Mouse (Mus musculus) forebrain, embryonic 16.5 days (tissue): ENCODE measurements around the gene Tbc1d1. TPM values are rescaled to one million over a fixed set of nuclear protein-coding genes. Genes with fewer than 3 reads are reported as not detected.

Experiments used
- ATAC-seq: fragments of 200-750 bp; cut with Nextera tagmentation; 2 replicates; pipeline ENCODE4 v1.8.0; 2017; ENCODE audit warnings: mild to moderate bottlenecking, moderate library complexity
- H3K27ac ChIP-seq: fragments of 300-500 bp; sonication (generic); 2 replicates; pipeline ENCODE4 v1.5.1; 2014; ENCODE audit warnings: low read length, control low read depth
- H3K27me3 ChIP-seq: fragments of 300-500 bp; sonication (generic); replicated peaks from 2 replicates; pipeline ENCODE4 v1.6.1; 2014; ENCODE audit warnings: low read length; ENCODE audit not compliant: control insufficient read depth, insufficient read depth
- H3K36me3 ChIP-seq: fragments of 300-500 bp; sonication (generic); 2 replicates; pipeline ENCODE4 v1.6.1; 2014; ENCODE audit not compliant: control insufficient read depth, insufficient read depth
- H3K4me1 ChIP-seq: fragments of 300-500 bp; sonication (generic); replicated peaks from 2 replicates; pipeline ENCODE4 v1.6.1; 2014; ENCODE audit warnings: low read length; ENCODE audit not compliant: control insufficient read depth, insufficient read depth
- H3K4me2 ChIP-seq: fragments of 300-500 bp; sonication (generic); 2 replicates; pipeline ENCODE4 v1.6.1; 2014; ENCODE audit warnings: mild to moderate bottlenecking, low read length, control low read depth
- H3K4me3 ChIP-seq: fragments of 300-500 bp; sonication (generic); replicated peaks from 2 replicates; pipeline ENCODE4 v1.5.1; 2014; ENCODE audit warnings: mild to moderate bottlenecking, low read length, control low read depth
- H3K9ac ChIP-seq: fragments of 300-500 bp; sonication (generic); replicated peaks from 2 replicates; pipeline ENCODE4 v1.6.1; 2014; ENCODE audit warnings: low read depth, low read length, control low read depth
- H3K9me3 ChIP-seq: fragments of 300-500 bp; sonication (generic); 2 replicates; pipeline ENCODE4 v1.6.1; 2016; ENCODE audit warnings: low read length; ENCODE audit not compliant: control insufficient read depth
- WGBS: fragments of 180-500 bp; shearing (Covaris S2); extraction: QIAGEN DNeasy Blood & Tissue Kit; methylation state at CpG from one replicate; pipeline ENCODE4 v1.1.7; 2014; 5-methylcytosine and 5-hydroxymethylcytosine counted together
- polyA plus RNA-seq: library from polyadenylated mRNA; unstranded; fragments of >200 nt; fragmentation: Nextera tagmentation; extraction: Ambion mirVana; gene quantifications from 2 replicates; pipeline ENCODE4 v1.2.1, GENCODE M21; 2015

Tbc1d1 gene
- polyA plus RNA-seq, 1 experiment from 2014 or later = 11.5 TPM

- Histone ChIP-seq H3K27me3 (no peaks in the 10 kb centered on the region), H3K4me3 (no peak overlapping the region), H3K9me3 (no peaks in the 10 kb centered on the region), H3K27ac (no peak overlapping the region), H3K9ac (no peak overlapping the region), H3K36me3 (no peaks in the 10 kb centered on the region), H3K4me2 (no peak overlapping the region), H3K4me1 (0 out of 2 replicates have a peak, but pooled peaks cover 2% of the 10 kb centered on the region)
- no peak for ATAC-seq
- 71% methylated on average over 4 of the region's 4 CpGs for WGBS
These were observed 141.0 kb downstream of the Tbc1d1 start for GRCm38 (mm10) chr5:64297100-64297499.

- Histone ChIP-seq H3K4me1 (0 out of 2 replicates have a peak, but pooled peaks cover 2% of the 10 kb centered on the region), H3K27me3 (no peaks in the 10 kb centered on the region), H3K36me3 (no peaks in the 10 kb centered on the region), H3K4me3 (no peak overlapping the region), H3K27ac (no peak overlapping the region), H3K9me3 (no peaks in the 10 kb centered on the region), H3K4me2 (peak overlapping the region; percentile 5), H3K9ac (no peak overlapping the region)
- 59% methylated on average over 20 of the region's 20 CpGs for WGBS
- ATAC-seq = 0 out of 2 replicates have a peak, but pooled peaks have one; percentile 39
These were observed 142.4 kb downstream of the Tbc1d1 start for GRCm38 (mm10) chr5:64298331-64299036.

DNA sequence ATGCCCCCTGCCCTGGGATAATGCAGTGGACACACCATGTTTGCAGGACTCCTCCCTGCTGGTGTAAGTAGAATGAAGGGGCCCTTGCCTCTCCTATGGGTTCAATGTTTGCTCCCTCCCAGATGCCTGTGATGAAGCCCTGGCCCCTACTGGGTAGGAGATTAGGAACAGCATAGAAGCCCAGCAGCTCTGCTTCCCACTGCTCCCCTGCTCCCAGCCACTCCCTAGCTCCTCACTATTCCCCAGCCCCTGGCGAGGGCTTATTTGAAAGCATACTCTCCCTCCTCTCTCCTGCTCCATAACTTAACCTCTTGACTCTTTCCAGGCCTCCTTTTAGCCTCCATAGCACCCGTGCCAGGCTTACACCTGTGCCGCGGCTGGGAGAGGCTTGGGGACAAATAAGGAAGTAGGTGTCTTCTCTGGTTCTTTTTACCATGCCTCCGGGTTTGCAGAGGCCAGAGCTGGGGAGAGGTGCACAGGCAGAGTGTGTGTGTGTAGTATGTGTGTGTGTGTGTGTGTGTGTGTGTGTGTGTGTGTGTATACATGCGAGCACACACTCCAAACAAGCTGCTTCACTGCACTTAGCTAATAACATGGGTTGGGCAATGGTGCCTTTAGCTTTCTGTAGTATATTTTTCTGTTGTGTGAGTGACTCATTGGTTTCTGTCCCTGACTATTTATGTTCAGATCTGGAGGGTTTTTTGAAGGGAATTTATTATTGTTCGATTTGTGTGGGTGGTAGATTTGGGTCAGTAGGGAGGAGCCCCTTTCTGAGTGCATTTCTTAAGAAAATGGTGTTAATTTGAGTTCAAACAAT, 143.6 kb downstream of the Tbc1d1 start:
- Histone ChIP-seq H3K4me2 (no peak overlapping the region), H3K36me3 (no peaks in the 10 kb centered on the region), H3K27ac (no peak overlapping the region), H3K9me3 (no peaks in the 10 kb centered on the region), H3K4me3 (no peak overlapping the region), H3K27me3 (no peaks in the 10 kb centered on the region), H3K9ac (no peak overlapping the region), H3K4me1 (0 out of 2 replicates have a peak, but pooled peaks cover 2% of the 10 kb centered on the region)
- 77% methylated on average over 7 of the region's 7 CpGs for WGBS
- no peak for ATAC-seq

DNA sequence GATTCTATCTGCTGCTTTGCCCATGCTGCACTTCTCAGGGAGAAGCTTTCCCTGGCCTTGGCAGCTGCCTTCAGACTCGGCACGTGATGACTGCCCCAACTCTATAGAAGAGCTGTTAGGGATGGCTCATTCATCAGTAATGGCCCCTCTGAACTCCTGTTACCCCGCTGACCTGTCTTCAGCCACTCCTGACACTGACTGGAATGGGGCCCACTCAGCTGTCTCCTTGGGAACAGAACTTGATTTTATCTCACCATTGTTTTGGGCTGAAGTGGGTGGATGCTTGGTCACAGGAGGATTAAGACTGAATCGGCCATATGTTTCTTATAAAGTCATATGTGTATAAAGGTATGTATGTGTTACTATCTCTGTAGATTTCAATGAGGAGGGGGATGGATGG, 145.1 kb downstream of the Tbc1d1 start:
- ATAC-seq = no peak
- Histone ChIP-seq H3K4me2 (no peak overlapping the region), H3K27ac (no peak overlapping the region), H3K4me1 (0 out of 2 replicates have a peak, but pooled peaks cover 2% of the 10 kb centered on the region), H3K36me3 (no peaks in the 10 kb centered on the region), H3K4me3 (no peak overlapping the region), H3K9ac (no peak overlapping the region), H3K27me3 (no peaks in the 10 kb centered on the region), H3K9me3 (no peaks in the 10 kb centered on the region; the same call in 1 of the 2 replicates)
- 78% methylated on average over 4 of the region's 4 CpGs for WGBS

- peaks cover 3% of the 10 kb centered on the region for H3K9me3 ChIP-seq
- H3K4me2 ChIP-seq = no peak overlapping the region
- H3K4me1 ChIP-seq = no peaks in the 10 kb centered on the region
- WGBS = 94% methylated on average over 2 of the region's 2 CpGs
- H3K27me3 ChIP-seq = no peaks in the 10 kb centered on the region
- no peak overlapping the region for H3K27ac ChIP-seq
- no peak overlapping the region for H3K9ac ChIP-seq
- H3K36me3 ChIP-seq = peaks cover 4% of the 10 kb centered on the region
- H3K4me3 ChIP-seq = no peak overlapping the region
- ATAC-seq = no peak
These were observed 151.2 kb downstream of the Tbc1d1 start for GRCm38 (mm10) chr5:64307289-64307688.

DNA sequence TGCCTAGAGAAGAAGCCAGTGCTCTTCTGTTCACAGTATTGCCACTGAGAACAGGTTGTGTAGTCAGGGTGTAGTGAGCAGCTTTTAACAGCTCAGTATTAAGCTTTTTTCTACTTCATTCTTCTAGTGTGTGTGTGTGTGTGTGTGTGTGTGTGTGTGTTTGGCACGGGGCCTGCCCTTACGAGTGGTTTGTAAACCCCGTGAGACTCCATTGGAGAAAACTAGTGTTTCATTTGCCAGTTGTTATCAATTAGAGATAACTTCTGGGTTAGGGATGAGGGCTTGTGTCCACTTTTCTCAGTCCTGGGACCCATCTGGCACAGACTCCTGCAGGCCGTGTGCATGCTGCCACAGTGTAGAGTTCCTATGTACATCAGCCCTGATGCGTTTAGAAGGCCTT, 156.2 kb downstream of the Tbc1d1 start:
- no peak for ATAC-seq
- Histone ChIP-seq H3K36me3 (no peaks in the 10 kb centered on the region), H3K4me2 (no peak overlapping the region), H3K27me3 (no peaks in the 10 kb centered on the region), H3K27ac (no peak overlapping the region), H3K9me3 (no peaks in the 10 kb centered on the region), H3K4me3 (no peak overlapping the region), H3K9ac (no peak overlapping the region), H3K4me1 (peaks cover 11% of the 10 kb centered on the region)
- 63% methylated on average over 5 of the region's 5 CpGs for WGBS

DNA sequence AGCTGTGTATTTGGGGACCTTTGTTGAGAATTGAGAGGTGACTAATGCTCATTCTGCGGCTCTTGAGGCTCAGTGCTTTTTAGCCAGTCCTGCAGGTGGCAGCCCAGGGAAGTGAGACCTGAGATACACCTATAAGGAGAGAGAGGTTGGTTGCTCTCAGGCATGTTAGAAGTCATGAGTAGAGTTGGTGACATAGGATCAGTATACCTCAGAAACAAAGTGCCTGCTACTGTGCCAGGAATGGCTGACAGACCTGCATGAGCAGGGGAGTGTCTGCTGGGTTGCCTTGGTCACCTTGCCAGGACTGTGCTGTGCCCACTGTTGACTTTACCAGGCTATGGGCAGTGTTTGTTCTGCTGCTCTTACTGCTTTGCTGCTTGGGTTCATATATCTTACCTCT, 157.4 kb downstream of the Tbc1d1 start:
- Histone ChIP-seq H3K27me3 (no peaks in the 10 kb centered on the region), H3K27ac (no peak overlapping the region), H3K4me3 (no peak overlapping the region), H3K9ac (no peak overlapping the region), H3K4me2 (no peak overlapping the region), H3K9me3 (no peaks in the 10 kb centered on the region), H3K4me1 (peaks cover 11% of the 10 kb centered on the region), H3K36me3 (no peaks in the 10 kb centered on the region)
- 84% methylated on average over 1 of the region's 1 CpGs for WGBS
- ATAC-seq = no peak

GRCm38 (mm10) chr5:64314288-64315052, 158.4 kb downstream of the Tbc1d1 start:
- peak overlapping the region; percentile 72 for H3K27ac ChIP-seq
- no peaks in the 10 kb centered on the region for H3K9me3 ChIP-seq
- ATAC-seq = peak; percentile 85
- WGBS = 18% methylated on average over 6 of the region's 6 CpGs
- H3K27me3 ChIP-seq = no peaks in the 10 kb centered on the region
- H3K4me1 ChIP-seq = peaks cover 11% of the 10 kb centered on the region
- 0 out of 2 replicates have a peak overlapping the region, but pooled peaks have one; percentile 18 for H3K9ac ChIP-seq
- no peak overlapping the region for H3K4me2 ChIP-seq
- H3K4me3 ChIP-seq = no peak overlapping the region
- H3K36me3 ChIP-seq = no peaks in the 10 kb centered on the region

DNA sequence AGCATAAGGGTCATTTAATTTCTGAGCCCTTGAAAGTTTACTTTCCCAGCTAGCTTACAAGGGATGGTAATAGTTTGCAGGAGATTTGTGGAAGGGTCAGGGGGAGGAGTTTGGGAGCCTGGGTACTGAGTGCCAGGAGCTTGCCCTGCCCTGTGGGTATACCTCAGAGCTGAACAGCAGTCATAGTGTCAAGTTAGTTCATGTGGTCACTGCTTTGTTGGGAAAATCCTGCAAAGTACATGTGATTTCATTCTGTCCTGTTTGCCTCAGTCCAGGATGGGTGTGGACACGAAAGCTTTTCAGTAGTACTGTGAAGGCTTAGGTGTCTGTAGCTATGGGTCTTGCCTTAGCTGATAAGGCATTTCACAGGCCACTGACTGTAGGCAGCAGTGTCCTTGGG, 159.0 kb downstream of the Tbc1d1 start:
- peaks cover 11% of the 10 kb centered on the region for H3K4me1 ChIP-seq
- 95% methylated on average over 1 of the region's 1 CpGs for WGBS
- no peak overlapping the region for H3K4me3 ChIP-seq
- no peaks in the 10 kb centered on the region for H3K36me3 ChIP-seq
- H3K9me3 ChIP-seq = no peaks in the 10 kb centered on the region
- no peak overlapping the region for H3K9ac ChIP-seq
- ATAC-seq = no peak
- H3K4me2 ChIP-seq = no peak overlapping the region
- H3K27me3 ChIP-seq = no peaks in the 10 kb centered on the region
- H3K27ac ChIP-seq = no peak overlapping the region
